Mouse (Mus musculus) T-cell, adult 2 months (primary cell): Measurements from ENCODE around the gene Coro1c.

Source experiments
- DNase-seq: peaks from one replicate; pipeline ENCODE4 v3.0.0; 2022; ENCODE audit warnings: low spot score

Gene Coro1c

GRCm38 (mm10) chr5:113796401-113797148 lies 112.0 kb downstream of the Coro1c start:
- DNase-seq = no peak
